Mouse (Mus musculus): ENCODE measurements at regions not wholly inside any gene's neighbourhood (a gene's known extent, or its start where the extent isn't known, plus 50 kb on each side); places are given as distances from the start of the nearest gene placed in this dataset.
A peak's percentile ranks its signal among the peaks of the same experiment; 100 is the strongest.

- no peak for DNase-seq (ENCODE audit: low spot score in 2 of 2)
Observed at GRCm38 (mm10) chr5:83533901-83534300, 178.9 kb upstream of the Tecrl start.

- DNase-seq (ENCODE audit: low spot score in 2 of 2): no peak
Observed at GRCm38 (mm10) chr5:83518661-83519060, 163.7 kb upstream of the Tecrl start.

- DNase-seq (ENCODE audit: low spot score in 2 of 2): peak in 1 of 2 experiments; percentile 13
Observed at GRCm38 (mm10) chr5:83484135-83484534, 129.1 kb upstream of the Tecrl start.

GRCm38 (mm10) chr5:83440259-83440658 is 85.3 kb upstream of the Tecrl start:
- DNase-seq (ENCODE audit: low spot score in 2 of 2): peak in 1 of 2 experiments; percentile 34

- no peak for DNase-seq (ENCODE audit: low spot score in 2 of 2)
Observed at GRCm38 (mm10) chr5:83436510-83436909, 81.5 kb upstream of the Tecrl start.

DNA sequence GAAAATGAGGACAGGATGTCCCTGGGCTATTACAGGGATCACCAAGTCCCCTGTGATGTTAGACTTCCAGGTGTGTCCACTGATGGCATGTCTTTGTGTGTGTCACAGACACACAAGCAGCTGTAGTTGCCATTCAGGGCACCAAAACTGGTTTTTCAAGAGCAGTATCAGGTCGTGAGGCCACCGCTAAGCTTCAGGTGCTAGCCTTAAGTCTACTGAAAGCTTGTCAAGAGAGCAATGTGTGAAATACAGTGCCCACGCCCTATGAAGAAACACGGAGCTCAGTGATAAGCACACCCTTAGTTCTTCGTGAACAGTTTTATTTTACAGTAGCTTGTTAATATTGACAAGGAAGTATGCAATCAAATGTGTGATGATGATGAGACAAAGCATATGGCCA is 66.7 kb upstream of the Tecrl start:
- no peak for DNase-seq (ENCODE audit: low spot score in 2 of 2)

DNA sequence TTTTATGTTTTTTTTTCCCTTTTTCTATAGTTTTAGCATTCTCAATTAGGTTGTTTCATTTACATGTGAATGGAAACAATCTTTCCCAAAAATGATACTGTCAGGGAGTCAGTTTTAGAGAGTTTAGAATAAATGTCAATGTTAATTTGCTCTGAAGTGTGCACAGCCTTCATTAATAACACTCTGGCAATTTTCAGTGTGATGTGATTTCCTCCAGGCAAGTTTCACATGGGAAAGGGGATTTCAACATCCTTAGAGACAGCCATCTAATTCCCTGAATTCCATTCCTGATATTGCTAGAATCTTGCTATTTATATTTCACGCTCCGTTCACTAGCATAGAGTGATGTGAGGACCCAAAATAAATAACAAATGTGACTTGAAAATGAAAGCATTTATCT is 55.2 kb upstream of the Tecrl start:
- no peak for DNase-seq (ENCODE audit: low spot score in 2 of 2)

- no peak for DNase-seq (ENCODE audit: low spot score in 2 of 2)
Observed at GRCm38 (mm10) chr5:83405266-83405954, 50.4 kb upstream of the Tecrl start.
